Mouse (Mus musculus) liver, embryonic 14 days (tissue): ENCODE results near the gene Ndfip2. TPM values are rescaled to one million over a fixed set of nuclear protein-coding genes. Genes with fewer than 3 reads are reported as not detected.

ENCODE experiments used
- polyA plus RNA-seq: library from polyadenylated mRNA; depleted of rRNA; stranded (reverse); fragments of >200 nt; gene quantifications from 2 replicates; pipeline ENCODE4 v1.2.3, GENCODE M21; 2012; rRNA removed

Gene Ndfip2
- polyA plus RNA-seq, result 12.1 and 15.1 TPM in 2 replicates

DNA sequence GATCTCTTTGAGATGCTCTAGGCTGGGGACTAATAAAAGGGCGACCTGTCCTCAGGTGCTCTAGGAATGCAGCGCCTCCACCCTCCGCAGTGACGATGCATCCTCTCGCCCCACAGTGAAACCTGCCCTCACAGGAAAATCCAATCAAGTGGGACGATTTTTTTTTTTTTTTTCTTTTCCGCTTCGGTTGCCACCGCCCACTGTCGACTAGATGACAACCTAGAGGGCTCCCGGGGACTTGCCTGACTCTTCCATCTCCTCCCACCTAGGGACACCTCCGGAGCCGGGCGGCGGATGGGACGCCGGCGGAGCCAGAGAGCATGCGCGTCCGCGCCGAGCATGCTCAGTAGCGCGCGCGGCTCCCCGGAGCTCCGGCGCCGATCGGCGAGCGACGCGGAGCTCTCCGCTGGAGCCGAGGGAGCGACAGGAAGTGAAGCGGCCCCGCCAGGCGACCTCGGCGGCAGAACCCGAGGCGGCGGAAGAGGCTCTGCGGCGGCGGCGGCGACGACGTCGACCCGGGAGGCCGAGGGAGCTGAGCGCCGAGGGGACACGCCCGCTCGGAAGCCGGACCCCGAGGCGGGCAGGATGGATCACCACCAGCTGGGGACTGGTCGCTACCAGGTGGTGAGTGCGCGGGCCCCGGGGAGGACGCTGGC, at the start of gene Ndfip2:
Gene Ndfip2, plus strand, starts transcription at position 195 of the 656 bp plus-strand sequence.

Other genes starting within 250 kb of the Ndfip2 start
- gene Rbm26, start 81.2 kb upstream of the Ndfip2 start, polyA plus RNA-seq, result 12.2 and 14.2 TPM in 2 replicates